Mouse (Mus musculus): ENCODE data around the gene Ube2l6. TPM values are rescaled to one million over a fixed set of nuclear protein-coding genes. Genes with fewer than 3 reads are reported as not detected.

The Ube2l6 gene
- polyA plus RNA-seq, 1 experiment from 2014 or later = 28.1 TPM

DNA sequence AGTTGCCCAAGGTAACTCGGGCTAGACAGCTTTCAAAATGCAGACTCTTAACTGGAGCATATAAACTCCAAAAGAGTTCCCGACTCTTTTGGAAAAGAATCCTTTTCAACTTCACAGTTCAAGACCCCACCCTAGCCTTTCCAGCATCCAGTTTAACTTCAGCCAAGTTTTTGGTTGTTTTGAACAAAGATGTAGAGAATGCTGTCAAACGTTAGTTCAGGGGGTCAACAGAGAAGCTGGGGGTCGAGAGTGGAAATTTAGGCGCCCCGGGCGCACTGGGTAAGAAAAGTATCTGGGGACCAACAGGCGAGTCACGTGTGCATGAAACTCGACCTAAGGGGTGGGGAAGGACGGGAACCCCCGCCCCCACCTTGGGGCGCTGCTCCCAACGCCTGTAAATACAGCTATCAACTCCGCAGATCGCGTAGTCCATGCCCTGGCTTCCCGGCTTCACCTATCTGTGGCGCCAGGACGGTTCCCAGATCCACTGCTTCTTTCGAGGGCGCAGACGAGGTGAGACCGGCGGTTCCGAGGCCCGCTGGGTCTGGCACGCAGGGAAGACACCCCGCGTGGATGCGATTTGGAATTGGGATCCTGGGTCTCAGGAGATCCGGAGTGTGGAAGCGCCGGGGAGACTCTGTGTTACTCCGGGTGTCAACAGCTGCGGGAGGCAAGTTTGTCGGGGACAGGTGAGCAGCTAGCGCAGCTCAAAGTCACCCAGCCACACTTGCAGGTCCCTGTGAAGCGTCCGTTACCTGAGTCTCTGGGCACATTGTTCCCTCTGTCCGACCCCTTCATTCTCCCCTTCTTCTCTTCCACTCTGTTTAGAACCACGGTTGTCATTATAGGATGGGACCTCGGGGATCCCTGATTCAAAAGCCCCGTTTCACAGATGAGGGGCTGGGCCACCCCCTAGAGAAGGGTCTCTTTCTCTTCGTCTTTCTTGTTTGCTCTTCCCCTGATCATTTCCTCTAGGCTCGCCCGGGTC is 40.7 kb downstream of the Ube2l6 start:
- H3K27me3 ChIP-seq = peaks cover 10% of the 10 kb centered on the region
- ATAC-seq (ENCODE audit: insufficient number of reproducible peaks, insufficient read depth, low FRiP score, low TSS enrichment, low read depth) = peak; percentile 5; the same call in 1 of the 2 replicates
- peak overlapping the region; percentile 93 for H3K27ac ChIP-seq
- H3K9ac ChIP-seq = peak overlapping the region; percentile 87
- H3K4me3 ChIP-seq = peak overlapping the region; percentile 71
- no peaks in the 10 kb centered on the region for H3K9me3 ChIP-seq
- under 1% methylated on average over 47 of the region's 47 CpGs for WGBS
- H3K4me2 ChIP-seq = peak overlapping the region; percentile 94
- H3K36me3 ChIP-seq = no peaks in the 10 kb centered on the region
- H3K4me1 ChIP-seq = peaks cover 35% of the 10 kb centered on the region

DNA sequence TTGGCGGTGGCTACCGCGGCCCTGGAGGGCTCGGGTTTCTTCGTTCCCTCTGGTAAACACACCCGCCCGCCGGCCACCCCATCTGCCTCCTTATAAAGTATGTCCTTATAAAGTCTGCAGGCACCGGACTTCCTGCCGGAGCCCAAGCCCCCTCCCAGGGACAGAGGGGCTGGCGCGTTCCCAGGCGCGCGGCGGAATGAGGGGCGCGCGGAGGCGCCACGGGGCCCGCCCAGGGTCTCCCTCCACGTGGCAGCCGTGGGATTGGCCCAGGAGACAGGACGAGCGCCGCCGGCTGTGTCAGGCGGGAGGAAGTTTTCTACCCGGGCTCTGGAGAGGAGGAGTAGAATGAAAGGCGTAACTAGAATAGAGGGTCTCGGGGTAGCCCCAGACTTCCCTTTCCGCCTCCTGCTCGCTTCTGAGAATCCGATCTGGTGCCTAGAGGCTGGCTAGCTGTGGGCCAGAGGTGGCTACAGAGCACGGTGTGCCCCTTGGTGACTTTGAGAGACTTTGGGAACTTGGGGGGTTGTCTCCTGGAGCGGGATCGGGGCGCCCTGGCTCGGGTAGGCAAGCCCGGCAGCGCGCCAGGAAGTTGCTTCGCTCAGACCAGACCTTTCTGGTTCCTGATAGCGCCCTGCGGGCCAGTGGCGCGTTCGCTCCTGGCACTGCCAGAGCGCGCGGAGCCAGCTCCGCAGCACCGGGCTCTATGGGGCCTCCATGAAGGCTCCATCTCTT is 41.6 kb downstream of the Ube2l6 start:
- H3K4me1 ChIP-seq = peaks cover 35% of the 10 kb centered on the region
- peak overlapping the region; percentile 93 for H3K27ac ChIP-seq
- peak overlapping the region; percentile 87 for H3K9ac ChIP-seq
- H3K9me3 ChIP-seq = no peaks in the 10 kb centered on the region
- peak overlapping the region; percentile 71 for H3K4me3 ChIP-seq
- peak overlapping the region; percentile 94 for H3K4me2 ChIP-seq
- H3K36me3 ChIP-seq = no peaks in the 10 kb centered on the region
- peaks cover 10% of the 10 kb centered on the region for H3K27me3 ChIP-seq
- peak; percentile 83 for ATAC-seq (ENCODE audit: insufficient number of reproducible peaks, insufficient read depth, low FRiP score, low TSS enrichment, low read depth)
- WGBS = under 1% methylated on average over 54 of the region's 54 CpGs

DNA sequence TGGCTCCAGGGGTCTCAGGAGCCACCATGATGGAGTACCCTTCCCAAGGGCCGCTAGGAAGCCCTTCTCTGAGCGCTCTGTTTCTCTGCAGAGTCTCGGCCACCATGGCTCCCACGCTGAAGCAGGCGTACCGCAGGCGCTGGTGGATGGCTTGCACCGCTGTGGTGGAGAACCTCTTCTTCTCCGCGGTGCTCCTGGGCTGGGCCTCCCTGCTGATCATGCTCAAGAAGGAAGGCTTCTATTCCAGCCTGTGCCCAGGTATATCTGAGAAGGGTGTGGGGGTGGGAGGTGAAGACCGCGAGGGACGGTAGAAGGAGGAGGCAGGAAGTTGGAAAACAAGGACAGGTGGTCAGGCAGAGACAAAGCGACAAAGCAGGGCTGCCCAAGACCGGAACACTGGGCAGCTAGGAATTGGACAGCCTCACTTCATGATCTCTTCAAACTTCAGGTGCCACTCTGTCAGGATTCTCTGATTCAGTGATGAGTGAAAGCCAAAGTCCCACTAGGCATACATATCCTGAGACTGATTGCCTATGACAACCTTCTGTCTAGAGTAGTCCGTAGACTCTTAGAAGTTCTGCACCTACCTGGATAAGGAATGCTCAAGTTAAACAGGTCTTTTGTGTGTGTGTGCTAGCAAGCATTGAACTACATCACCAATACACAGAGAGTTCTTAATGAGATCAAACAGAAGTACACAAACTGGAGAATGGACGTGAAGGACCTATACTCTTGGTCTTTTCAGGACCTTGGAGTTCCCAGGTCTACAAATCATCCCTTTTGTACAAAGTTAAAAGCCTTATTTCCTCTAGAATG is 42.3 kb downstream of the Ube2l6 start:
- Histone ChIP-seq H3K36me3 (no peaks in the 10 kb centered on the region), H3K27me3 (peaks cover 6% of the 10 kb centered on the region), H3K4me3 (peak overlapping the region; percentile 71), H3K9ac (peak overlapping the region; percentile 87), H3K9me3 (no peaks in the 10 kb centered on the region), H3K4me2 (peak overlapping the region; percentile 94), H3K27ac (peak overlapping the region; percentile 93), H3K4me1 (peaks cover 40% of the 10 kb centered on the region)
- ATAC-seq (ENCODE audit: insufficient number of reproducible peaks, insufficient read depth, low FRiP score, low TSS enrichment, low read depth) = no peak
- WGBS = 6% methylated on average over 17 of the region's 17 CpGs

DNA sequence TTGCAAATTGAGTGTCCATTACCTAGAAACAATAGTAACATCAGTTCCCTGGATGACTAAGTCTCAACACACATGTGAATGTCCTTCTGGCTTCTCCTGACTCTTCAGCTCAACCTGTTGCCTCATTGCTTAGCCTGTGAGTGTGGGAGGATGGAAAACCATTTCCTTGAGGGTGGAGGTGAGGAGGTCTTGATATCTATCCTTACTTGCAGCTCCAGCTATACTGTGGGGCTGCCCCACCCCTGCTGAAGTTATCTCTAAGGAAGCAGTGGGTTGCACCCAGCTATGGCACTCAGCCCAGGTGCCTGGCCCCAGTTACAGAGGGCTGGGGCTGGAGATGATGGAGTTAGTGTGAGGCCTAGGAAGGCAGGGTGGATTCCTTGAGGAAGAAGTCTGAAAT is 43.3 kb downstream of the Ube2l6 start:
- 0 out of 2 replicates have a peak overlapping the region, but pooled peaks have one; percentile 71 for H3K4me3 ChIP-seq
- H3K9ac ChIP-seq = no peak overlapping the region
- H3K4me1 ChIP-seq = peaks cover 40% of the 10 kb centered on the region
- H3K9me3 ChIP-seq = no peaks in the 10 kb centered on the region
- H3K4me2 ChIP-seq = peak overlapping the region; percentile 94
- no peak for ATAC-seq (ENCODE audit: insufficient number of reproducible peaks, insufficient read depth, low FRiP score, low TSS enrichment, low read depth)
- H3K27me3 ChIP-seq = peaks cover 6% of the 10 kb centered on the region
- H3K27ac ChIP-seq = no peak overlapping the region
- H3K36me3 ChIP-seq = no peaks in the 10 kb centered on the region

DNA sequence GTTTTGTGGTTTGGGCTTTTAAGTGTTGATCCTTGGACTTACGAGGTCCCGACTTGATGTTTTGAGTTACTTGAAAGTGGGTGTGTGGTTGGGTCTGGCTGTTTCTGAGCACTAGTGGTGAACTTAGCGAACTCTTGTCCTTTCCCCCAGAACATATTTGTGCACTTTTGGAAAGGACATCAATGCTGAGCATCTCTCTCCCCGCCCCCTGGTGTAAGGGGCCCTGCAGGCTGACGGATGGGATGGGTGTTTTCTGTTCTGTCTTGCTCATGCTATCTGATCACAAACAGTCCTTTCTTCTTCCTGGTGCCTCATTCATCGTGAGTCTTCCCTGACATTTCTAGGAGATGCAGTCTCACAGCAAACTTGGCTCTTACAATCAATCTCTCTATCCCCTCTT is 45.0 kb downstream of the Ube2l6 start:
- no peak overlapping the region for H3K9ac ChIP-seq
- no peak overlapping the region for H3K4me3 ChIP-seq
- no peaks in the 10 kb centered on the region; the same call in 1 of the 2 replicates for H3K36me3 ChIP-seq
- ATAC-seq (ENCODE audit: insufficient number of reproducible peaks, insufficient read depth, low FRiP score, low TSS enrichment, low read depth) = no peak
- H3K4me1 ChIP-seq = peaks cover 35% of the 10 kb centered on the region
- no peaks in the 10 kb centered on the region for H3K9me3 ChIP-seq
- H3K4me2 ChIP-seq = no peak overlapping the region
- WGBS = 74% methylated on average over 6 of the region's 6 CpGs
- H3K27me3 ChIP-seq = peaks cover 2% of the 10 kb centered on the region
- H3K27ac ChIP-seq = no peak overlapping the region

DNA sequence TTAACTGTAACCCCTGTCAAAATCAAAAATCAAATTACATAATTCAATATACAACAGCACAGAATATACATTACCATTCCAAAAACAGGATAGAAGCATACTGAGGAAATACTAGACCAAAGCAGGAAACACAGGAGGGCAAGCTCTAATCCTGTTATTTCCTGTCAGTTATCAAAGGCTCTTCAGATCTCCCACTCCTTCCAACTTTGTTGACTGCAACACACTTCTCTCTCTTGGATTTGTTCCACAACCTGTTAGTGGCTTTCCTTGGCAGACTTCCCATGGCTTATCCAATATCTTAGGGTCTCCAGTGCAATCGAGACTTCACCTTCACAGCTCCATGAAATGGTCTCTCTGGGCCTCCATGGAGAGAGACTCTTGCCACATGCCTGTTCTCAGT is 46.6 kb downstream of the Ube2l6 start:
- no peak overlapping the region for H3K27ac ChIP-seq
- peaks cover 13% of the 10 kb centered on the region for H3K36me3 ChIP-seq
- ATAC-seq (ENCODE audit: insufficient number of reproducible peaks, insufficient read depth, low FRiP score, low TSS enrichment, low read depth) = no peak
- H3K4me1 ChIP-seq = peaks cover 27% of the 10 kb centered on the region
- no peak overlapping the region for H3K9ac ChIP-seq
- no peaks in the 10 kb centered on the region for H3K9me3 ChIP-seq
- WGBS = 67% methylated on average over 1 of the region's 1 CpGs
- H3K4me2 ChIP-seq = no peak overlapping the region
- no peaks in the 10 kb centered on the region for H3K27me3 ChIP-seq
- H3K4me3 ChIP-seq = no peak overlapping the region

DNA sequence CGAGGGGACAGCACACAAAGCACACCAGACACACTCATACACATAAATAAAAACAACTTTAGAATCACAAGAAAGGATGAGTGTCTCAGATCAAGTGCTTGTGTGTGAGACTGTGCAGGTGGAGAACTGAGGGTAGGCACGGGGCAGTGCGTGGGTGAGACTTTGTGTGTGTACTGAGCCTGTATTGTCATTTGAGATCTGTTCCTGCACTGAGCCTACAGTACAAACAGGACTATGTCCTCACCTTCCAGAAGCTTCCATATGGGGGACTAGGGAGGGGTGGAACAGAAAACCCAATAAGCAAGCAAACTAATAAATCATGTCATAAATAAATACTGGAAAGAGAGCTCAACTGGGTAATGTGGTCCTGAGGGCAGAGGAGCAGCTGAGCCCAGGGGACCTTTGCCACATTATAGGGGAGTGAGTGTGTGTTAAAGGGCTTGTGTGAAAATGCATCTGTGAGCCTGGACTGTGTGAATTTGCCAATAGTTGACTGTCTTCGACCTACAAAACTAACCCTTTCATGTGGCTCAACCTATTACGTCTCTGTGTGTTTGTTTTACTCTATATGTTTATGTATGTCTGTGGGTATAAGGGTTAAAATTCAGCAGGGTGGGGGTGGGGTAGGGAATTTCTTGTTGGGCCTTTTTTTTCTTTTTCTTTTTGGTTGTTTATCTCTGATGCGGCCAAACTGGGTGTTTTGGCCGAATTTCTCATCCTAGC is 51.9 kb downstream of the Ube2l6 start:
- Histone ChIP-seq H3K4me3 (no peak overlapping the region), H3K4me2 (peak overlapping the region; percentile 37), H3K27ac (no peak overlapping the region), H3K36me3 (peaks cover 43% of the 10 kb centered on the region), H3K9ac (peak overlapping the region; percentile 36; the same call in 1 of the 2 replicates), H3K27me3 (no peaks in the 10 kb centered on the region), H3K4me1 (peaks cover 10% of the 10 kb centered on the region; the same call in 1 of the 2 replicates), H3K9me3 (no peaks in the 10 kb centered on the region)
- ATAC-seq (ENCODE audit: insufficient number of reproducible peaks, insufficient read depth, low FRiP score, low TSS enrichment, low read depth) = no peak
- 63% methylated on average over 7 of the region's 7 CpGs for WGBS

DNA sequence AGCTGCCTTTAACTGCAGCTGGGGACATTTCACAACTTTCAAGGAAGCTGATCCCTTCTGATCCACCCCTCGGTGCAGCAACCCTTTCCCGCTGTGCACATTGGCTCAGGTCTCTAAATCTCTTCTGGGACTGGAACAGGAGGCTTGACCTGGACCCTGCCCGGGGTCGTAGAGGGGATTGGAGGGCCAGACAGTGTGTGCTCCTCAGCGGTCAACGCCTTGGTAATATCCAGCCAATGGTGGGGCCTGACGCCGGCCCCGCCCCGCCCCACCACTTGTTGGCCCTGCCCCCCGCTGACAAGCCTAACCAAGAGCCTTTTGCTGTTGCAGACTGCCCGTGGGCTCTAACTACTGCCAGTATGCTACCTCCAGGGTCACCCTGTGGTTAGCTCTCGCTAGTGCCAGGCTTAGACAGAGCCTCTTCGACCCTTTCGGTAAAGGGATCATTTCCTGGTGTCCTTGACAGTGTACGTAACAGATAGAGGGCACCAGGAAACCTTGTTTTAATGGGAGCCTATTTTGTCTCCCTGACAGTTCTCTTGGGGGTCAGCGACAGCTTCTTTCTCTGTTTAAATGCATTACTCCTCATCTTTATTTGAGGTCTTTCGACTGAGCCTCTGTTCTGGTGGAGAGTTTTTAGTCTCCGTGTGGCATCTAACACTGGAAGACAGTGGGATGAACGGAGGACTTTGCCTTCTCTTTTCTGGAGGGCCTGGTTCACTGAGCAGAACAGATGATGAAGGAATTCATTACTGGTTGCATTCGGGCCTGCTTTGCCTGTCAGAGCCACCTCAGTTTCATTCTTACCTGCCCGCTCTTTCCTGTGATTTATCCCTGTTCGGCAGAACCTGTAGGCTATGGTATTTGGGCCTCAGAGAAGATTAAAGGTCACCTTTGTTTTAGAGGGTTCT is 52.8 kb downstream of the Ube2l6 start:
- no peak overlapping the region for H3K27ac ChIP-seq
- H3K36me3 ChIP-seq = peaks cover 44% of the 10 kb centered on the region
- H3K9me3 ChIP-seq = no peaks in the 10 kb centered on the region
- H3K27me3 ChIP-seq = no peaks in the 10 kb centered on the region
- H3K9ac ChIP-seq = peak overlapping the region; percentile 36; the same call in 1 of the 2 replicates
- H3K4me3 ChIP-seq = no peak overlapping the region
- 34% methylated on average over 23 of the region's 23 CpGs for WGBS
- ATAC-seq (ENCODE audit: insufficient number of reproducible peaks, insufficient read depth, low FRiP score, low TSS enrichment, low read depth) = no peak
- peak overlapping the region; percentile 37 for H3K4me2 ChIP-seq
- peaks cover 9% of the 10 kb centered on the region; the same call in 1 of the 2 replicates for H3K4me1 ChIP-seq

DNA sequence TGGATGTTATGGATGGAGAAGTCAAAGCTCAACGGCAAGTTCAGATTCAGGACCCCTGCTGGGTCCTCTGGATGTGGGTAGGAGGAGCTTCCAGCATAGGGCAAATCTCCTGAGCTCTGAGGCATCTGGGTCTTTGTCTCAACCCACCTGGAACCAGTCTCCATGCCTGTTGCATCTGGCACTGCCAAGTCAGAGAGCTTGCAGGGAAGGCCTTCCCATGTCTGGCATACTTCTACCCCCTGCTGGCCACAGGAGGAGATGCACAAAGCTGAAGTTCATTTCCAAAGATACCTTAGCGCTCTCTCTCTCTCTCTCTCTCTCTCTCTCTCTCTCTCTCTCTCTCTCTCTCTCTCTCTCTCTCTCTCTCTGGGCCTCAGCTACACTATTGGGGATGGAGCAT is 57.1 kb downstream of the Ube2l6 start:
- Histone ChIP-seq H3K27me3 (no peaks in the 10 kb centered on the region), H3K36me3 (peaks cover 62% of the 10 kb centered on the region), H3K4me2 (no peak overlapping the region), H3K27ac (no peak overlapping the region), H3K9ac (no peak overlapping the region), H3K4me3 (no peak overlapping the region), H3K4me1 (peaks cover 9% of the 10 kb centered on the region; the same call in 1 of the 2 replicates), H3K9me3 (no peaks in the 10 kb centered on the region)
- ATAC-seq (ENCODE audit: insufficient number of reproducible peaks, insufficient read depth, low FRiP score, low TSS enrichment, low read depth) = 0 out of 2 replicates have a peak, but pooled peaks have one; percentile 57
- WGBS = 60% methylated on average over 2 of the region's 2 CpGs

DNA sequence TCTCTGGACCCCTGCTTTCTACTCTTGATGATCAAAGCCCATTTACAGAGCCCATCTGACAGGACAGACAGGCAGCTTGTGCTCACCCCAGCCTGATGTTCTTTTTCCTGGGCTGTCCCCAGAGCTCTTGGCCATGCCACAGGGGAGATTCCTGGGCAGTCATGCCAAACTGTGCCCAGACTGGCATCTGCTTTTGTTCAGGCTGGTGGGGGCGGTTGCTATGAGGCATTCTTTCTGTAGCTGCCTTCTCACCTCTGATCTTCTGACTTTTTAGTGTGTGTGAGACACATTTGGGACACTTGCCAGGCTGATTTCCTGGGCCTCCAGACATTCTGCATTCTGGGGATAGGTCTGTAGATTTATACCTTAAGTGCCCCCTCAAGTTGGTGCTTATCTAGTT is 59.9 kb downstream of the Ube2l6 start:
- Histone ChIP-seq H3K36me3 (peaks cover 80% of the 10 kb centered on the region), H3K4me2 (no peak overlapping the region), H3K27ac (no peak overlapping the region), H3K4me3 (no peak overlapping the region), H3K27me3 (no peaks in the 10 kb centered on the region), H3K4me1 (0 out of 2 replicates have a peak, but pooled peaks cover 2% of the 10 kb centered on the region), H3K9me3 (no peaks in the 10 kb centered on the region), H3K9ac (no peak overlapping the region)
- ATAC-seq (ENCODE audit: insufficient number of reproducible peaks, insufficient read depth, low FRiP score, low TSS enrichment, low read depth) = no peak
- WGBS = 96% methylated on average over 1 of the region's 1 CpGs
